Mouse (Mus musculus) limb, embryonic 13.5 days (tissue): ENCODE measurements around the gene Rpl6. TPM values are rescaled to one million over a fixed set of nuclear protein-coding genes. Genes with fewer than 3 reads are reported as not detected.
A peak's percentile ranks its signal among the peaks of the same experiment; 100 is the strongest.
"Not testable (repeated sequence)": the region's sequence is repeated elsewhere in the genome, so short reads cannot be mapped to it uniquely, and the experiment has no call there.

Experiments used
- ATAC-seq: fragments of 200-750 bp; cut with Nextera tagmentation; 2 replicates; pipeline ENCODE4 v1.8.0; 2017; ENCODE audit warnings: low read depth, moderate number of reproducible peaks, moderate TSS enrichment; ENCODE audit not compliant: low FRiP score
- H3K27ac ChIP-seq: fragments of 300-500 bp; sonication (generic); 2 replicates; pipeline ENCODE4 v1.5.1; 2015; ENCODE audit warnings: inconsistent platforms, mild to moderate bottlenecking, moderate library complexity
- H3K27me3 ChIP-seq: fragments of 300-500 bp; sonication (generic); 2 replicates; pipeline ENCODE4 v1.6.1; 2015; ENCODE audit warnings: mild to moderate bottlenecking, inconsistent platforms
- H3K36me3 ChIP-seq: fragments of 300-500 bp; sonication (generic); 2 replicates; pipeline ENCODE4 v1.6.1; 2015; ENCODE audit warnings: inconsistent platforms, mild to moderate bottlenecking, moderate library complexity
- H3K4me1 ChIP-seq: fragments of 300-500 bp; sonication (generic); 2 replicates; pipeline ENCODE4 v1.6.1; 2015; ENCODE audit warnings: inconsistent platforms
- H3K4me2 ChIP-seq: fragments of 300-500 bp; sonication (generic); replicated peaks from 2 replicates; pipeline ENCODE4 v1.6.1; 2015; ENCODE audit warnings: inconsistent platforms, mild to moderate bottlenecking, moderate library complexity
- H3K4me3 ChIP-seq: fragments of 300-500 bp; sonication (generic); 2 replicates; pipeline ENCODE4 v1.5.1; 2015; ENCODE audit warnings: moderate library complexity, mild to moderate bottlenecking, inconsistent platforms
- H3K9ac ChIP-seq: fragments of 300-500 bp; sonication (generic); 2 replicates; pipeline ENCODE4 v1.6.1; 2015; ENCODE audit warnings: mild to moderate bottlenecking, inconsistent platforms
- H3K9me3 ChIP-seq: fragments of 300-500 bp; sonication (generic); 2 replicates; pipeline ENCODE4 v1.6.1; 2016; ENCODE audit warnings: inconsistent platforms
- WGBS: fragments of 180-500 bp; shearing (Covaris S2); methylation state at CpG from one replicate; pipeline ENCODE4 v1.1.7; 2015; 5-methylcytosine and 5-hydroxymethylcytosine counted together
- polyA plus RNA-seq: library from polyadenylated mRNA; unstranded; fragments of >200 nt; fragmentation: Nextera tagmentation; extraction: Ambion mirVana; gene quantifications from 2 replicates; pipeline ENCODE4 v1.2.1, GENCODE M21; 2015

Gene Rpl6
- polyA plus RNA-seq, 1 experiment from 2014 or later: 616 TPM

DNA sequence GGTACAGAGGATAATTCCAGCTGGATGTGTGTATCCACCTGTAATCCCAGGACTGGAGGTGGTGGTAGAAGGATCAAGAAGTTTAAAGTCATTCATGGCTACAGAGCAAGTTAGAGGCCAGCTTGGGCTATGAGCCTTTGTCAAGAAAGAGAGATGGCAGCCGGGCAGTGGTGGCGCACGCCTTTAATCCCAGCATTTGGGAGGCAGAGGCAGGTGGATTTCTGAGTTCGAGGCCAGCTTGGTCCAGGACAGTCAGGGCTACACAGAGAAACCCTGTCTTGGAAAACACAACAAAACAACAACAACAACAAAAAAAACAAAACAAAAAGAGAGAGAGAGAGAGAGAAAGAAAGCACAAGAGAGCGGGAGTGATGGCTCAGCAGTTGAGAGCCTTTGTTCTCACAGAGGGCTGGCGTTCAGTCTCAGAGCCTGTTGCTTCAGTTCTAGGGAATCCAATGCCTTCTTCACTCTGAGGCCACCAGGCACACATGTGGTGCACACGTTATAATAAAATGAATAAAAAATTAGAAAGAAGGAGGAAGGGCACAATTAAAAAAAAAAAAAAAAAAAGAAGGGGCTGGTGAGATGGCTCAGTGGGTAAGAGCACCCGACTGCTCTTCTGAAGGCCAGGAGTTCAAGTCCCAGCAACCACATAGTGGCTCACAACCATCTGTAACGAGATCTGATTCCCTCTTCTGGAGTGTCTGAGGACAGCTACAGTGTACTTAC, 12.5 kb downstream of the Rpl6 start:
- not testable (repeated sequence) for ATAC-seq

DNA sequence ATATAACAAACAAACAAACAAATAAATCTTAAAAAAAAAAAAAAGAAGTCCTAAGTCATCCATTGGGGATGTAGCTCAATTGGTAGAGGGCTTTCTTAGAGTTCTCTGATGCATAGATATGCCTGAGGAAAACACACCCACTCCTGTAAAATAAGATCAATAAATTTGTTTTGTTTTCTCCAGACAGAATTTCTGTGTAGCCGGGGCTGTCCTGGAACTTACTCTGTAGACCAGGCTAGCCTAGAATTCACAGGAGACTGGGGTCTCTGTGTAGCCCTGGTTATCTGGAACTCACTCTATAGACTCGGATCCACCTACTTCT, 13.0 kb downstream of the Rpl6 start:
- H3K27ac ChIP-seq: no peak overlapping the region
- H3K9ac ChIP-seq: no peak overlapping the region
- peaks cover 9% of the 10 kb centered on the region for H3K36me3 ChIP-seq
- ATAC-seq: no peak
- no peaks in the 10 kb centered on the region for H3K9me3 ChIP-seq
- H3K4me2 ChIP-seq: no peak overlapping the region
- no peak overlapping the region for H3K4me3 ChIP-seq
- 91% methylated on average over 2 of the region's 2 CpGs for WGBS
- no peaks in the 10 kb centered on the region for H3K27me3 ChIP-seq
- H3K4me1 ChIP-seq: peaks cover 12% of the 10 kb centered on the region

More for the DNA sequence above, 12.5 kb downstream of the Rpl6 start:
- H3K27me3 ChIP-seq, H3K27ac ChIP-seq, H3K4me3 ChIP-seq, H3K4me2 ChIP-seq, H3K9me3 ChIP-seq, H3K9ac ChIP-seq, H3K4me1 ChIP-seq: not testable (repeated sequence)
- WGBS: 85% methylated on average over 9 of the region's 9 CpGs
- H3K36me3 ChIP-seq: peaks cover 15% of the 10 kb centered on the region

- no peaks in the 10 kb centered on the region for H3K9me3 ChIP-seq
- H3K36me3 ChIP-seq: no peaks in the 10 kb centered on the region
- H3K27me3 ChIP-seq: no peaks in the 10 kb centered on the region
- no peak overlapping the region for H3K4me3 ChIP-seq
- ATAC-seq: no peak
- no peak overlapping the region for H3K27ac ChIP-seq
- no peak overlapping the region for H3K4me2 ChIP-seq
- 88% methylated on average over 1 of the region's 1 CpGs for WGBS
- H3K4me1 ChIP-seq: peaks cover 12% of the 10 kb centered on the region
- no peak overlapping the region for H3K9ac ChIP-seq
Observed at GRCm38 (mm10) chr5:121219190-121219589, 14.9 kb downstream of the Rpl6 start.

DNA sequence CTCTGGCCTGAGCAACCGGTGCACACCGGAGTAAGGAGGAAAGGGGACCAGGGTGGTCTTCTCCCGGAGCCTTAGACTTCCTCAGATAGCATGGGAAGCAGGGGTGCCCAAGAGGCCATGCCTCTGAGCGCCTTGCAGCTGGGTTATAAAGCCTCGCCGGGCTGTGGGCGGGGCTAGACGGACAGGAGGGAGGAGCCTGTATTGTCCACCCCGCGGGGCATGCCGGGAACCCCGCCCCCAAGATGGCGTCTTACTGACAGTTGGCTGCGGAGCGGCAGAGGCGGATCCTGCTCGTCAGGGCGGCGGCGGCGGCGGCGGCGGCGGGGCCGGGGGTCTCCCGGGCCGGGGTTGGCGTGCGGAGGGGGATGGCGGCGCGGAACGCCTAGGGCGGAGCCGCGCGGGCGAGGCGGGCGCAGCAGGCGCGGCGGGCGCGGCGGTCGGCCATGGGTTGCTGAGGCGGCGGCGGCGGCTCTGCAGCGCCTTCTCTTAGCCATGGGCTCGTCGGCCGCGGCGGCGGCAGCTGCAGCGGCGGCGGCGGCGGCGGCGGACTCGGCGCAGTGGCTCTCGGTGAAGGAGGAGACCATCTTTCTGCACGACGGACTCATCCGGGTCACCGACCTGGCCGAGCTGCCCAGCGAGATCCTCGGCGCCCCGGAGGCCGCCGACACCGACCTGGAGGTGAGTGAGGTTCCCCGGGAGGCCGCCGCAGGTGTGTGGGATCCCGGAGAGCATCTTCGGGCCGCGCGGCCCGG, 15.9 kb downstream of the Rpl6 start, which contains the start of gene Hectd4:
Gene Hectd4, plus strand, starts transcription at position 240 of the 752 bp plus-strand sequence.
- WGBS: 1% methylated on average over 41 of the region's 90 CpGs
- peak within 1 kb of the TSS; percentile 90 for H3K9ac ChIP-seq

DNA sequence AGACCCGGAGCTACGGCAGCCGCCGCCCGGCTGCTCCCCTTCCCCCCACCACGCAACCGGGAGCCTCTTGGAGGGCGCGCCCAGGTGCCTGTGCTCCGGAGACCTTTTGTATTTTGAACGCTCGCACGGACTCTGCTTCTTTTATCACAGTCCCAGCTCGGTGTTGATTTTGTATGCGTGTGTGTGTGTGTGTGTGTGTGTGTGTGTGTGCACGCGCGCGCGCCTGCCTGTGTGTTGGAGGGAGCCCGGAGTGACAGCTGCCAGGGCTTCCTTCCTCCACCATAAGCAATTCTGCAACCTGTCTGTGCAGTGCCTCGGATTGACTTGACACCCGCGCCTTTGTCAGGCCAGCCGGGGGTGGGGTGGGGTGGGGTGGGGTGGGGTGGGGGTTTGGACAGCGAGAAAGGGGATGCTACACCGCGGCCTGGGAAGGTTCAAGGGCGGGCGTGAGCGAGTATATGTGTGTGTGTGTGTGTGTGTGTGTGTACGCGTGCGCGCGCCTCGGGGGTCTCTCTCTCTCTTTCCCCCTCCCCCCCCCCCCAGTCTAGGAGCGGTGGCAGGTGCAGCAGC, 16.5 kb downstream of the Rpl6 start:
- peak overlapping the region; percentile 79 for H3K4me2 ChIP-seq
- peak; percentile 48; the same call in 1 of the 2 replicates for ATAC-seq
- 1% methylated on average over 21 of the region's 38 CpGs for WGBS
- peak overlapping the region; percentile 75 for H3K27ac ChIP-seq
- peak overlapping the region; percentile 90 for H3K9ac ChIP-seq
- H3K9me3 ChIP-seq: no peaks in the 10 kb centered on the region
- peak overlapping the region; percentile 96 for H3K4me3 ChIP-seq
- peaks cover 12% of the 10 kb centered on the region for H3K4me1 ChIP-seq
- no peaks in the 10 kb centered on the region for H3K27me3 ChIP-seq
- H3K36me3 ChIP-seq: no peaks in the 10 kb centered on the region

More for the DNA sequence above, 15.9 kb downstream of the Rpl6 start, which contains the start of gene Hectd4:
- ATAC-seq: peak; percentile 87
- Histone ChIP-seq H3K27ac (peak within 1 kb of the TSS; percentile 75), H3K27me3 (no peaks in the 10 kb centered on the region), H3K9me3 (no peaks in the 10 kb centered on the region), H3K4me3 (peak within 1 kb of the TSS; percentile 96), H3K36me3 (no peaks in the 10 kb centered on the region), H3K4me1 (peaks cover 12% of the 10 kb centered on the region), H3K4me2 (peak within 1 kb of the TSS; percentile 79)

DNA sequence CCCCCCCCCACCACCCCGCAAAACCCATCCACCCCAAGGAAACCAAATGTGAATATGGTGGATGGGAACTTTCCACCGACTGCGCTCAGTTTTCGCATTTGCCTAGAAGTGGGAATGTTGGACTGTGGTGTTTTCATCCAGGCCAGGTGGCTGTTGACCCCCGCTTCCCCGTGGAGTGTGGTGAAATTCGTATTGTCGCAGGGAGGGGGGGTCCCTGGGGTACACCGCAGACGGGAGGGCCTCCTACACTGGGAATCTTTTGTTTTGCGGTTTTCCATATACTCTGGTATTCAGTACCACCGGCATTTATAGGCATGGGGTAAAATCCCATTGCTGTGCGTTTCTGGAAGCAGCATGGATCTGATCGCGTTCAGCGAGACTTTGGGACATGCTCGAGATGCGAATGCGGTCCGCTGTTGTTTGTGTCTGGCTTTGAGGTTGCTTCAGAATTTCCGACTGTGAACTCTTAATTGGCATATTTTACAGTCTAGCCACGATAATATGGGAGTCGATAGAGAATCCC, 17.1 kb downstream of the Rpl6 start:
- 16% methylated on average over 23 of the region's 23 CpGs for WGBS
- no peak for ATAC-seq
- peak overlapping the region; percentile 90 for H3K9ac ChIP-seq

DNA sequence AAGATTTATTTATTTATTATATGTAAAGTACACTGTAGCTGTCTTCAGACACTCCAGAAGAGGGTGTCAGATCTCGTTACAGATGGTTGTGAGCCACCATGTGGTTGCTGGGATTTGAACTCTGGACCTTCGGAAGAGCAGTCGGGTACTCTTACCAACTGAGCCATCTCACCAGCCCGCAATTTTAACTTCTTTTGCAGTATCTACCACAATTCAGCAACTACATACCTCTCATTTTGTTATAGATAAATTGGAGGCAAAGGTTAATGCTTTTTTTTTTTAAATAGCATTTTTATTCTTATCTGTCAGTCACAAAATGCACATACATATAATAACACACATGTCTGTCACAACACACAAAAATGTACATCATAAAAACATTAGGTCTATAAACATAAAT, 19.7 kb downstream of the Rpl6 start:
- not testable (repeated sequence) for H3K9me3 ChIP-seq, H3K9ac ChIP-seq, H3K4me2 ChIP-seq, H3K27me3 ChIP-seq, H3K27ac ChIP-seq, ATAC-seq, H3K4me3 ChIP-seq, H3K36me3 ChIP-seq
- WGBS: 85% methylated on average over 4 of the region's 4 CpGs
- H3K4me1 ChIP-seq: peaks cover 12% of the 10 kb centered on the region

More for the DNA sequence above, 17.1 kb downstream of the Rpl6 start:
- Histone ChIP-seq H3K9me3 (no peaks in the 10 kb centered on the region), H3K4me2 (peak overlapping the region; percentile 79), H3K27me3 (no peaks in the 10 kb centered on the region), H3K36me3 (no peaks in the 10 kb centered on the region), H3K27ac (no peak overlapping the region), H3K4me1 (peaks cover 12% of the 10 kb centered on the region), H3K4me3 (peak overlapping the region; percentile 96)

DNA sequence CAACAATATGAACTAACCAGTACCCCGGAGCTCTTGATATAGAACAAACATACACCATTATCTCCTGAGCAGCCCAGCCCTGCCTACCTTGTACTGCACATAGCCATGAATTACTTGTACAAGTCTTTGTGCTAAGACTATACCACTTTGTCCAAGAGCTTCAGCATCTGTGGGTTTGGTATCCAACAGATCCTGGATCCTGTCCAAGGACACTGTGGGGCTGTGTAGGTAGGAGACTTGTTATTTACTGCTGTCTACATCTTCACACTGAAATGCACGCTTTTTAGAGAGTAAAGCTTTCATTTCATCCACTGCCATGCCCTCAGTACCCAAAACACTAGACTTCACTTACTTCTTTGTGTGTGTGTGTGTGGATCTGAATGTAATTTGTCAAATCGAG, 20.6 kb downstream of the Rpl6 start:
- no peaks in the 10 kb centered on the region for H3K9me3 ChIP-seq
- no peak overlapping the region for H3K4me3 ChIP-seq
- H3K4me1 ChIP-seq: peaks cover 12% of the 10 kb centered on the region
- H3K9ac ChIP-seq: no peak overlapping the region
- H3K36me3 ChIP-seq: peaks cover 3% of the 10 kb centered on the region
- H3K4me2 ChIP-seq: no peak overlapping the region
- ATAC-seq: no peak
- no peak overlapping the region for H3K27ac ChIP-seq
- WGBS: 94% methylated on average over 3 of the region's 3 CpGs
- no peaks in the 10 kb centered on the region for H3K27me3 ChIP-seq

DNA sequence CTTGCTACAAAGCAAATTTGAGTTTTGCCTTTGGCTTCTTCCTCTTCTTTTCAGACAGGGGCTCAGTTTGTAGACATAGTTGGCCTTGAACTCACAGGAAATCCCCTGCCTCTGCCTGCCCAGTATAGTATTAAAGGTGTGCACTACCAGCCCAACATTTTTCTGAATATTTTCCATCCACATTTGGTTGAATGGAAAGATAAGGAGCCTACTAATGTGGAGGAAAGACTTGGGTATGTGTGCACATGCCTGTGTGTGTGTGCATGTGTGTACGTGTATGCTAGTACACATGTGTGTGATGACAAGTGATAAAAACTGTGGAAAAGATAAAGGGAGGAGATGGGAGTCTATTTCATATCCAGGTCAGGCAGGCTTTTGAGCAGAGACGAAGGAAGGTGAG, 21.6 kb downstream of the Rpl6 start:
- no peaks in the 10 kb centered on the region for H3K9me3 ChIP-seq
- H3K36me3 ChIP-seq: peaks cover 4% of the 10 kb centered on the region
- WGBS: 87% methylated on average over 2 of the region's 2 CpGs
- H3K4me3 ChIP-seq: no peak overlapping the region
- no peaks in the 10 kb centered on the region for H3K27me3 ChIP-seq
- no peak for ATAC-seq
- H3K4me1 ChIP-seq: peaks cover 12% of the 10 kb centered on the region
- no peak overlapping the region for H3K27ac ChIP-seq
- no peak overlapping the region for H3K9ac ChIP-seq
- H3K4me2 ChIP-seq: no peak overlapping the region

DNA sequence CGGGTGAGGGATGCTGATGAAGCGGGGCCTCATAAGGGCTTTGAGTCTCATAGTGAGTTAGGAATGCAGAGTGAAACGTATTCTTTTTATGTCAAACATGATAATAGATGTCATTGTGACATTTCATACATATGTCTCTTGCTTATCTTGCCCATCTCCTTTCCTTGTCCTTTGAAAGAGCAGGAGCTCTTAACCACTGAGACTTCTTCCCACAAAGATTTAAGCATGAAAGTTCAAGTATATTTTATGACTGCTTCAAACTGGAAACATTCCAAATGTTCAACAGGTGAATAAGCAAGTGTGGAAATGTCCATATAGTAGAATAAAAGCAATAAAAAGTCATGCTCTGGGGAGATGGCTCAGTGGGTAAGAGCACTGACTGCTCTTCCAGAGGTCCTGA, 22.1 kb downstream of the Rpl6 start:
- Histone ChIP-seq H3K9me3 (no peaks in the 10 kb centered on the region), H3K4me2 (no peak overlapping the region), H3K4me3 (no peak overlapping the region), H3K27ac (no peak overlapping the region), H3K36me3 (peaks cover 4% of the 10 kb centered on the region), H3K9ac (no peak overlapping the region), H3K4me1 (peaks cover 8% of the 10 kb centered on the region), H3K27me3 (no peaks in the 10 kb centered on the region)
- ATAC-seq: no peak
- WGBS: 75% methylated on average over 3 of the region's 3 CpGs

DNA sequence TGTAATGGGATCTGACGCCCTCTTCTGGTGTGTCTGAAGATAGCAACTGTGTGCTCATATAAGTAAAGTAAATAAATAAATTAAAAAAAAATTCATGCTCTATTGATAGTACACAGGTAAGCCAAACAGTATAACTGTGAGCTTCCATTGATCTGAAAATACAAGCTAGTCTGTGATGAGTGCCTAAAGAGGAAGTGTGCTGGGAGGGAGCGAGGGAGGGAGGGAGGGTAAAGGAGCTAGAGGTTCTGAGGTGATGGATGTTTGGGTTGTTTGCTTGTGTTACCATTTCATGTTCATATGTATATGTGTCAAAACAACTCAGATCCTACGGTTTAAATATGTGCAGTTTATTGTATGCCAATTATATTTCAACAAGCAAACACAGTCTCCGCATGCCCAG, 22.6 kb downstream of the Rpl6 start:
- Histone ChIP-seq H3K27me3 (no peaks in the 10 kb centered on the region), H3K4me2 (no peak overlapping the region), H3K36me3 (peaks cover 4% of the 10 kb centered on the region), H3K9me3 (no peaks in the 10 kb centered on the region), H3K9ac (no peak overlapping the region), H3K4me1 (peaks cover 4% of the 10 kb centered on the region), H3K4me3 (no peak overlapping the region), H3K27ac (no peak overlapping the region)
- ATAC-seq: no peak
- WGBS: 85% methylated on average over 4 of the region's 4 CpGs

DNA sequence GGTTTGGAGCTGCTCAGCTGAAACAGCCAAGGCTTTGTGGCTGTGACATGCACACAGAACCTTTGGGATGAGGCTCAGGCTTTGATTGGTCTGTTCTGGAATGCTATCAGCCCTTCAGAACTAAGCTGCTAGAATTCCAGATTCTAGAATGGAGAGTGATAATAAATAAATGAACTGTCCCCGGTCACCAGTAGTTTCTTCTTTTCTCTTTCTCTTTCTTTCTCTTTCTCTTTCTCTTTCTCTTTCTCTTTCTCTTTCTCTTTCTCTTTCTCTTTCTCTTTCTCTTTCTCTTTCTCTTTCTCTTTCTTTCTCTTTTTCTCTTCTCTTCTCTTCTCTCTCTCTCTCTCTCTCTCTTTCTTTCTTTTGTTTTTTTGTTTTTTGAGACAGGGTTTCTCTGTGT, 23.0 kb downstream of the Rpl6 start:
- H3K27ac ChIP-seq, H3K9me3 ChIP-seq, H3K27me3 ChIP-seq, H3K4me2 ChIP-seq, ATAC-seq, H3K4me1 ChIP-seq, H3K4me3 ChIP-seq, H3K36me3 ChIP-seq, H3K9ac ChIP-seq: not testable (repeated sequence)
- 89% methylated on average over 1 of the region's 1 CpGs for WGBS
